Mouse (Mus musculus): ENCODE measurements around the gene Anpep.

DNA sequence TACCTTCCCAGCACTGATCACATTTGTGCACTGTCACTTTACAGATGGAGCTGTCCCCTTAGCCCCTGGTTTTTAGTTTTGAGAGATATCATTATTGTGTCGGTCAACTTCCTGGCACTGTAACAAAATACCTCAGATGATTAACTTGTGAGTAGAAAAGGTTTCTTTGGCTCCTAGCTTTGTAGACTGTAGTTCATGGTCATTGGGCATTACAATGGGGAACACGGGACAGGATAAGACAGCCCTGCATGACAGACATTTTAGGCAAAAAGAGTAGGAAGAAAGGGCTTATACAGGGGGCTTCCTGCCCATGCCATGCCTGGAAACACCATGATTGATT, 78.4 kb downstream of the Anpep start:
- TF ChIP-seq CTCF (IDR thresholded peaks at IDR 0.05; ENCODE audit: borderline replicate concordance, insufficient read depth, low read length) (no peak), POLR2A (IDR thresholded peaks at IDR 0.05; ENCODE audit: low read depth, low read length) (no peak)
